Comparison of ENCODE assay signal across 21 mouse cellular contexts in genomic region chr16:87570334-87570733, GRCm38 (mm10). TPM values are rescaled to one million over a fixed set of nuclear protein-coding genes. Genes with fewer than 3 reads are reported as not detected.
"Had no signal": no experiment of that assay in that cellular context is flagged by ENCODE, and none has a peak within 500 bp of the region (broad histone marks: within the 10 kb centered on the region; RNA-seq: fewer than 3 reads in every experiment).

No protein-coding gene starts in this region.

- ATAC-seq: liver, postnatal 0 days; lung, postnatal 0 days; midbrain, embryonic 13.5 days; midbrain, embryonic 15.5 days had no signal

- H3K27me3 ChIP-seq: lung, embryonic 15.5 days; midbrain, embryonic 13.5 days; midbrain, embryonic 15.5 days; neural tube, embryonic 13.5 days; neural tube, embryonic 15.5 days; stomach, embryonic 15.5 days had no signal

- H3K36me3 ChIP-seq: lung, embryonic 15.5 days; midbrain, embryonic 13.5 days; midbrain, embryonic 15.5 days; neural tube, embryonic 13.5 days; neural tube, embryonic 15.5 days; stomach, embryonic 15.5 days had no signal

- H3K9me3 ChIP-seq: lung, embryonic 15.5 days; midbrain, embryonic 13.5 days; midbrain, embryonic 15.5 days; neural tube, embryonic 13.5 days; neural tube, embryonic 15.5 days; stomach, embryonic 15.5 days had no signal

- H3K4me2 ChIP-seq: lung, embryonic 15.5 days; midbrain, embryonic 11.5 days; midbrain, embryonic 13.5 days; midbrain, embryonic 15.5 days; neural tube, embryonic 13.5 days; neural tube, embryonic 15.5 days; stomach, embryonic 15.5 days had no signal

- DNase-seq: liver, postnatal 0 days; lung, adult 2 months; lung, postnatal 14 days; lung, postnatal 36 days; right cerebral cortex, postnatal 14 days; thymus, adult 2 months; thymus, postnatal 25 days; thymus, postnatal 4 days had no signal

- H3K27ac ChIP-seq: lung, embryonic 15.5 days; macrophage; midbrain, embryonic 13.5 days; midbrain, embryonic 15.5 days; neural tube, embryonic 13.5 days; neural tube, embryonic 15.5 days; stomach, embryonic 15.5 days; stomach, postnatal 0 days had no signal

- H3K4me1 ChIP-seq: lung, embryonic 15.5 days; midbrain, embryonic 13.5 days; midbrain, embryonic 15.5 days; neural tube, embryonic 13.5 days; neural tube, embryonic 15.5 days; stomach, embryonic 15.5 days had no signal

- H3K4me3 ChIP-seq: lung, embryonic 15.5 days; megakaryocyte, embryonic 14.5 days; midbrain, embryonic 13.5 days; midbrain, embryonic 15.5 days; neural tube, embryonic 13.5 days; neural tube, embryonic 15.5 days; stomach, embryonic 15.5 days had no signal

- H3K9ac ChIP-seq: liver, postnatal 0 days; lung, embryonic 15.5 days; midbrain, embryonic 13.5 days; midbrain, embryonic 15.5 days; neural tube, embryonic 13.5 days; neural tube, embryonic 15.5 days; stomach, embryonic 15.5 days had no signal

RNA-seq across cellular contexts. Expression of gene Map3k7cl, which starts 17.2 kb away (rescaled TPM):
- polyA plus RNA-seq: liver, postnatal 0 days; macrophage; midbrain, embryonic 11.5 days; midbrain, embryonic 13.5 days; midbrain, postnatal 0 days; neural tube, embryonic 11.5 days; neural tube, embryonic 13.5 days had no signal
